Mouse (Mus musculus): ENCODE results near the gene Cd36.
"Not testable (repeated sequence)": the region's sequence is repeated elsewhere in the genome, so short reads cannot be mapped to it uniquely, and the experiment has no call there.

Cd36 gene

GRCm38 (mm10) chr5:17888598-17888997, at the start of gene Cd36:
Cd36 (minus strand) TSS chr5:17888801.
- peak in 1 of 2 experiments; percentile 54 for DNase-seq (ENCODE audit: low spot score in 2 of 2)

GRCm38 (mm10) chr5:17934501-17934900, 45.9 kb upstream of the Cd36 start:
- no peak for DNase-seq (ENCODE audit: low spot score in 2 of 2)

- not testable (repeated sequence) for DNase-seq (ENCODE audit: low spot score in 2 of 2)
Observed at GRCm38 (mm10) chr5:17931588-17931987, 43.0 kb upstream of the Cd36 start.

GRCm38 (mm10) chr5:17929006-17929567, 40.5 kb upstream of the Cd36 start:
- no peak for DNase-seq (ENCODE audit: low spot score in 2 of 2)

- no peak for DNase-seq (ENCODE audit: low spot score in 2 of 2)
Observed at GRCm38 (mm10) chr5:17928471-17928870, 39.9 kb upstream of the Cd36 start.

DNA sequence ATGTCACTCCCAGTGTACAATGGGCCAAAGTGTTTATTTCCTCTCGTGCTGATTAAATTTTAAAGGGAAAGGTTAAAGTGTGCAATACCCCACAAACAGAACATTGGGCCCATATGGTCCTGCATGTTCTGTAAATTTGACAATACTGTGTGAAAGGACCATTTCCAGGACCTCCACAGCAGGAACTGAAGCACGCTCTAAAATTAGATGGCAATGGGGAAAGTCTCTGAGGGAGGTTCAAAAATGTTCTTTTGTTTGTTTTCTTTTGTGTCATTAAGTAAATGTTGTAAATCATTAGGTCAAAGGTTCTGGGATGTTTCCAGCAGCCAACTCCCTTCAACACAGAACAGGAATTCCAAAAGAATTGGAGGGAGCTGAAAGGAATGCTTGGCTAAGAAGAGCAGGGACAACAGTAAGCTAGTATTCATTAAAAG, 35.5 kb upstream of the Cd36 start:
- peak; percentile 80 to 84 for DNase-seq (ENCODE audit: low spot score in 2 of 2)

DNA sequence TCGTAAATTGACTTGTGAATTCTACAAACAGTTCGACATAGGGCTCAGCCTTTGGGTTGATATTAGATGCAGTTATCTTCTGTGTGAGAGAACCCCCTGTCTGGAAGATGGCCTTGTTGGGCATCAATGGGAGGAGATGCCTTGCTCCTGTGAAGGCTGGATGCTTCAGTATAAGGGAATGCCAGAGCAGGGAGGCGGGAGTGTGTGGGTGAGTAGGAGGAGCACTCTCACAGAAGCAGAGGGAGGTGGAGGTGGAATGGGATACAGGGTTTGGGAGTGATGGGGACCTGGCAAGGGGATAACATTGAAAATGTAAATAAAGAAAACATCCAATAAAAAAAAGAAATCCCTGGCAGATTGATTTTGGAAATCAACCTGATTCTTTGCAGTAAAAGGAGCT, 35.0 kb upstream of the Cd36 start:
- DNase-seq (ENCODE audit: low spot score in 2 of 2) = no peak

DNA sequence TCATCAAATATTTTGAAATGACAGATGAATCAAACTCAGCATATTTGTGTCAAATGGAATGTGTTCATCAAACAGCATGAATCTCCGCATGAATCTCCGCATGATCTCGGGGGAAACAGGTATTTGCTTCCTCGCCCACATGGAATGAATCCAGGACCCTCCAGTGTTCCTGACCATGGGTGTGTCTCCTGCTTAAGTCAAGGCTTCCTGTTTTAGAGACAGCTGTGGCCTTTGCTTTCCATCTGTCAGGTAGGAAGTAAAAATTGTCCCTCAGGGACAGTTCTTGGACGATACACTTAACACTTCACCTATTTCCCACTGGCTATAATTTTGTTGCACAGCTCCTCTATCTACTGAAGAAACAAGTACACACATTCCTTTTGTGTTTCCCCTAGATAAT, 30.4 kb upstream of the Cd36 start:
- peak; percentile 62 to 85 for DNase-seq (ENCODE audit: low spot score in 2 of 2)

DNA sequence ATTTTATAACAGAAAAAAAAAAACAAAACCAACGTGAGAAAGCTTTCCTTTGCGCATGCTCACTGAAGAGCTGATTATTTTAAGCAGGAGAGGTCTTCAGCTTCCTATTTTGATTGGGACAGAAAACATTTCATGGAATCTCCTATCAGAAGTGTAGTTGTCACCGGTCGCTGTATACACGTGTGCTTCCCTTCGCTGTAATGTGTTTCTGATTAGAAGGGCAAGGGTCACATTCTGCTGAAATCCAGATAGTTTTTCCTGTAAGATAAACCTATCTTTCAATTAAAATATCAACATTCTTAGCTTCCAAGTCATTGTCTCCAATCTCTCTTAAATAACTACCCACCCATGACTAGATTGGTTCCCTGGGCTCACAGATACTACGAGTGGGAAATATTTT, 16.2 kb upstream of the Cd36 start:
- no peak for DNase-seq (ENCODE audit: low spot score in 2 of 2)

DNA sequence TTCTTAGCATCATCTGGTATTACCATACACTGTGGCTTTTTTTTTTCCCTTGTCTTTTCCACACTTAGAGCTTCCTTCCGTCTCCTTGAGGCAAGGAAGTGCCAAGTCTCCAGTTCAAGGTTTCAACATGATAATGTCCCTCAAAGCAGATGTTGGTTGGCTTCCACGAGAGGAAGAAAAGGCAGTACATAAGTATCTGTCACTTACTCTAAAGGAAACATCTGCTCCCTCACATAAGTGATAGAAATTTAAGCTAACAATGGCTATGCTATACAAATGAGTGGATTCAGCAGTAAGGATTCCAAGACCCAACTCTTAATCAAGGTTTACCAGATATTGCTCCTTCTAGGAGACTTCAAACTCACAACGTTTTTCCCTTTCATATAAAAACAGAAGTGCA, 10.3 kb upstream of the Cd36 start:
- peak; percentile 46 to 65 for DNase-seq (ENCODE audit: low spot score in 2 of 2)

DNA sequence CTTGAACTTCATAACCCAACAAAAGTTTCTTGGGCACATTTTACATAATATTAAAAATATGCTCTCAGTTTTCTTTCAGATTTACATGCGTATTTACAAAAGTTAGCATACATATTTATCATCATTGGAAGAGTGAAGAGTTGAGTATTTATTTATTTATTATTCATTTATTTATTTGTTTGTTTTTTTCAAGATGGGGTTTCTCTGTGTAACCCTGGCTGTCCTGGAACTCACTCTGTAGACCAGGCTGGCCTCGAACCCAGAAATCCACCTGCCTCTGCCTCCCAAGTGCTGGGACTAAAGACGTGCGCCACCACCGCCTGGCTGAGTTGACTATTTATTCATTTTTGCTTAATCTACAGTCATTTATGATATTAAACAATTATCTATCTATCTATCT, 9.0 kb upstream of the Cd36 start:
- not testable (repeated sequence) for DNase-seq (ENCODE audit: low spot score in 2 of 2)

DNA sequence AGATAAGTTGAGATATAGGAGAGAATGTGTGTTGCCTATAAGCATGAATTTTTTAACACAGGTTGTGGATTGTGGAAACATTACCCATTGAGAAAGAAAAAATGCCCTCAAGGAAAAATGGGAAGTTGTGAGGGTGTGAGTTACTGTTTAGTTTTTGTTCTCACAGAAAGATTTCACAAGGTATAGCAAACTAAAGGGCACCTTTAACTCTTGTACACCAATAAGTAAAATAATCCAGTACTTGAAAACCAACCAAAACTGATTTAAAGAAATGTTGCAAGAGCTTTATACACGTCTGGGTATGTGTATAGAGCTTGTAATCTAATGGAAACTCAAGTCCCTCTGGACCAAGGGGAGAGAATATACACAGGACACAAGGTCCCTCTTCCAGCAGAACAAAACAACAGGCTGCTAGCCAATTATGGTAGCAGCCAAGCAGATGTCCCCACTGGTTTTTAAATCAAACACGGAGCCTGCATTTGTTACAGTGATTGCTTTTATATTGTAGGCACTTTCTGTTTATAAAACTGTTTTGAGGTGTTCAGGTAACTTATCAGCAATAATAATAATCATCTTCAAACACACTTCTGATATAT, 5.1 kb upstream of the Cd36 start:
- DNase-seq (ENCODE audit: low spot score in 2 of 2) = peak; percentile 69 to 77

DNA sequence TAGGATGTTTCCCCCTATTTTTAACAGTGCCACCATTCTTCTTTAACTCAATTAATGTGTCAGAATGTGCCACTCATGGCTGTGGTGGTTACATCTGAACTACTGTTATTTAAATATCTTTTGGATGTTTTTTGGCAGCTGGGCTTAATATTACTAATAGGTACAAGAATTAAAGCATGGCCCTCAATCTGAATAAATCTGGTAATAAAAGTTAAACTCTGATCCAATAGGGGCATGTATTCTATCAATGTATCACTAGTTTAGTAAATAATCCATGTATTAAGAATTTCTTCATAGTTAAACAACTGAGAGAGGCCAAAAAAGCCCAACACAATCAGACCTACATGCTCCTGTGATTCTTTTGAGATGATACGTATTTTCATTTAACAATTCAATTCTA, 690 bp upstream of the Cd36 start:
- no peak for DNase-seq (ENCODE audit: low spot score in 2 of 2)

DNA sequence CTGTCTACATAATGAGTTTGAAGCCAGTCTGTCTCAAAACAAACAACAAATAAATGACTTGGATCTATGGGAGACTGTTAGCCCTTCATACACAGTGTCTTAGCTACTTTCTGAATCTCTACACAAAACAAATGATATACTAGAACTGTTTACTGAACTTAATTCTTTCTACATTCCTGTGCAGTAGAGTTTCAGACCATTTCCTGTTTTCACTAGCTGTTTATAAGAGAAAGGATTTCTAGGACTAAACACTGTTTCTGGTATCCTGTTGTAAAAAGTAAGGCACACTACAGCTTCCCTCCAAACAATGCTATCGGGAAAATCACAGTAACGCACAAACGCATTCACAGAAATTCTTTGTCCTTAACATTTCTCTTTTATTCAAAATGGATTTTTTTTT, 2.2 kb downstream of the Cd36 start:
- no peak for DNase-seq (ENCODE audit: low spot score in 2 of 2)

- DNase-seq (ENCODE audit: low spot score in 2 of 2) = no peak
Observed at GRCm38 (mm10) chr5:17883357-17883875, 5.2 kb downstream of the Cd36 start.

DNA sequence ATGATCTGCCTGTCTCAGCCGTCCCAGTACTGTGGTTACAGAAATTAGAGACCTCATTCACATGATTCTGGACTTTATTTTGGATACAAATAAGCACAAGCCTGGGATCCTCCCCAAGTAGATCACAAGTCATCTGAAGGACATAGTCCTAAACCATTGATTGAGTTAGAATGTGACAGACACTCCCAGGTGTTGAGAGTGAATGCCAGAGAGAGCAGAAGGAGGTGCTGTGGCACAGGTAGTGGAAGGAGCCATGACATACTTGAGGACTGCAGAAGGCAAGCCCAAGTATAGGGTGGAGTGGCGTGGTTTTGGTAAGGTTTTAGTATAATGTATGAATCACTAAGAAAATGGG, 7.1 kb downstream of the Cd36 start:
- DNase-seq (ENCODE audit: low spot score in 2 of 2) = no peak

- DNase-seq (ENCODE audit: low spot score in 2 of 2) = peak; percentile 56 to 63
Observed at GRCm38 (mm10) chr5:17880799-17881541, 7.6 kb downstream of the Cd36 start.

GRCm38 (mm10) chr5:17879924-17880323, 8.7 kb downstream of the Cd36 start:
- no peak for DNase-seq (ENCODE audit: low spot score in 2 of 2)

DNA sequence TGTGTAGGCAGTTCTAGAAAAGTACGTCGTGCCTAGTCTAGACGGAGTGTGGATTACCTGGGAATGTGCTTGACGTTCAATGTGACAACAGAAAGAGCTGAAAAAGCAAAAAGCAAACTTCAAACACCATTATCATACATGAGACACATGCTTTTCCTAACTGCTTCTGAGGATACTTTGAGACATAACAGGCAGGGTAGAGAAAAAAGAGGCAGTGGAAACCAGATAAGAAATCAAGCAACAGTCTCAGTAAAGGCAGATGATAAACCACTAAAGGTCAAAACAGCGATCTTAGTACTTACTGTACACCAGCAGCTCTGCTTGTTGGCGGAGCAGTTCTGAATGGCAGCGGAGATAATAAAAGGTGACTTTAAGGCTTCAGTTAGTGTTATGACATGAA, 11.6 kb downstream of the Cd36 start:
- peak in 1 of 2 experiments; percentile 21 for DNase-seq (ENCODE audit: low spot score in 2 of 2)

DNA sequence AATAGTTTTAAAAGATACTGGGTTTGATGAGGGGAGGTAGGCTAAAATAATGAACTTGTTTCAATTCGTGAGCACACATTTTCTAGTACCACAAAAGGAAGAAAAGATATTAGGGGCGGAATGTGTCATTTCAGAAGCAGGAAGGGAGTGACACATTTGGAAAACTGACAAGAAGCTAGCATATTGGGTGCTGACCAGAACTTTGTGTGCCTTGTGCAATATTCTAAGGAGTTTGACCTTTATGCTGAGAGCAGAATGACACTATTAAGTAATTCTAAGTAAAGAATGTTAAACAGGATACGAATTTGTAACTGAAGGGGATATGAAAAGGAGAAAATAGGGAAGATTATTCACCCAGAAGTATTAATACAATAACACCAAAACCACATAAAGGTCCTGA, 12.0 kb downstream of the Cd36 start:
- DNase-seq (ENCODE audit: low spot score in 2 of 2) = peak; percentile 82 to 84

GRCm38 (mm10) chr5:17874335-17874734, 14.3 kb downstream of the Cd36 start:
- DNase-seq (ENCODE audit: low spot score in 2 of 2) = no peak

GRCm38 (mm10) chr5:17865432-17865831, 23.2 kb downstream of the Cd36 start:
- no peak for DNase-seq (ENCODE audit: low spot score in 2 of 2)

DNA sequence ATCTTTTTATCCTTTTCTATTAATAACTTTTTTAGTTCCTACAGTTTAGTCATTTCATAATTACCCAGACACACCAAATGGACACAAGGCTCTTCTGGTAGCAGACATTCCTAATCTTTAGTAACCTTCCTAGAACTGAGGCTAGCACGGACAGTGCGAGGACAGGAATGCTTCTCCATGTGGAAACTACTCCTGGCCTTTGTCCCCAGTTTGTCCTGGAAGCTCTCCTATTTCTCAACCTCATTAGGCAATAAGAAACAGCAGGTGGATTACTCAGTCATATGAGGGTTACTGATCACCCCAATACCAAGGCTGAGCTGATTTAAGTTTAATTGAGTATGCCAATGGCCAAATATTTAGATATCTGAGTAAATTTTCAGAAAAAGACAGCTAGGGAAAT, 25.5 kb downstream of the Cd36 start:
- no peak for DNase-seq (ENCODE audit: low spot score in 2 of 2)
